Mouse (Mus musculus) lung, postnatal 0 days (tissue): ENCODE measurements around the gene Mbnl2.

ENCODE experiments used
- CTCF ChIP-seq: IDR thresholded peaks from 2 replicates; pipeline ENCODE4 v1.5.1; 2016; ENCODE audit warnings: antibody characterized with exemption, mild to moderate bottlenecking
- EP300 ChIP-seq: IDR thresholded peaks from 2 replicates; pipeline ENCODE4 v1.6.1; 2016; ENCODE audit warnings: antibody characterized with exemption, mild to moderate bottlenecking, control low read depth

- no peak for TF ChIP-seq CTCF
- TF ChIP-seq EP300: no peak; the same call in 1 of the 2 replicates
Measured at GRCm38 (mm10) chr14:120373026-120374024, 97.9 kb downstream of the Mbnl2 start.
